Mouse (Mus musculus): Measurements from ENCODE around the gene Hoxa7. TPM values are rescaled to one million over a fixed set of nuclear protein-coding genes. Genes with fewer than 3 reads are reported as not detected.

Hoxa7 gene
- total and polyA plus RNA-seq, 2 experiments from 2014 or later: 0.07 TPM; not detected in 1

DNA sequence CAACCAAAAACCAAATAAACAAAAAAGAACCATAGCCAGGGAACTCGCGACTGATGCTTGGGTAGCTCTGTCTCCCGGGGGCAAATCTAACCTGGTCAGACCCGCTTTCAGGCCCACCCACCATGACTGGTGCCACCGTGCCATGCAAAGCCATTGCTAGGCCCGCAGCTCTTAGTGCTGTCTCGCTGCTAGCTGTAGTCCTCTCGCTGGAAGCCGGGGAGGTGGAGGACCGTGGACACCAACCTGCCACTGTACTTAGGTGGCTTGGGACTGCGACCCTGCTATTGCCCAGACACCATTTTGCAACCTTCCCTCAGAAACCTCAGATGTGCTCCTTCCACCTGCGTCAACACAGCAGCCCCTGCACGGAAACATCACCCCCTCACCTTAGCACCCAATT is 9.7 kb downstream of the Hoxa7 start:
- no peaks in the 10 kb centered on the region for H3K36me3 ChIP-seq (replicated peaks; ENCODE audit: control insufficient read depth, insufficient read depth, low read length)
- H3K27me3 ChIP-seq (ENCODE audit: control insufficient read depth, insufficient read depth, low read length): peaks cover 99% of the 10 kb centered on the region
- H3K27ac ChIP-seq (ENCODE audit: low read depth): no peak overlapping the region
- H3K4me2 ChIP-seq (ENCODE audit: low read depth, low read length): peak overlapping the region; percentile 43
- ATAC-seq (ENCODE audit: insufficient read depth, low read depth) (no peak), DNase-seq (ENCODE audit: low spot score) (no peak)
- TF ChIP-seq CTCF (IDR thresholded peaks at IDR 0.05; ENCODE audit: low read depth) (no peak), EP300 (IDR thresholded peaks at IDR 0.05; ENCODE audit: low read depth) (no peak)
- 5% methylated on average over 13 of the region's 13 CpGs for WGBS
- H3K4me1 ChIP-seq (ENCODE audit: control insufficient read depth, insufficient read depth): no peaks in the 10 kb centered on the region
- no peaks in the 10 kb centered on the region for H3K9me3 ChIP-seq (replicated peaks; ENCODE audit: control insufficient read depth, low read length)
- H3K4me3 ChIP-seq (ENCODE audit: low read depth, low read length): peak overlapping the region; percentile 17
- no peak overlapping the region for H3K9ac ChIP-seq (replicated peaks; ENCODE audit: low read depth, low read length)

DNA sequence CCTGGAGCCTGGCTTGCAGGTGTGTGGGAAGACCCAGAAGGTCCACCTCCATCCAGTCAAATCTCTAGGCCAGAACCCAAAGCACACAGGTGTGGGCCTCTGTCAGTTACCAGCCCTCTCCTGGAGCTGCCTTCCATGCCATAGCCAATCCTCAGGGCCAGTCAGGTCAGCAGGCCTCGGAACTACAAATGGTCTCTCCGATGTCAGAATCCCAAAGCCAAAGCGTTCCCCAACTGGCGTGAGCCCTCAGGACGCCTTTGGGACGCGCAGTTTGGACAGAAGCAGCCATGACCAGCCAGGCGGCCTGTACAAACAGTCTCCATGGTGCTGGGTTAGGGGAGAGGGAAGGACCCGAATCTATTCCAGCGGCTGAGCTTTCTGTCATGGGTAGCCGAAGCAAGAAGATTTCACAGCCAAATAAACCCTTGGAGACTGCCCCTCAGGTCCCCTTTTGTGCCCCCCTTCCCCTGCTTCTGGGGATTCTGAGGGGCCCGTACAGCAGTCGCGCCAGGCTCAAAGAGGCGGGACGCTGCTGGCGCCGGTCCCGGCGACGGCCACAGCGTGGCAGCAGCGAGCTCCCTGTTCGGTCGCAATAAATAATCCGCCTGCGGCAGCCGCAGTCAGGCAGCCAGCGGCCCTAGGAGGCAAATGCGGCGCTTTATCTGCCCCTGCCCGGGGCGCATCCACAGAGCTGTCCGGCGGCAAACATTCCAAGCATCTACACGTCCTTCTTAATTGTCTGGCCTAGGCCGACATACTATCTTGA is 10.3 kb downstream of the Hoxa7 start:
- WGBS: 3% methylated on average over 37 of the region's 37 CpGs
- H3K4me1 ChIP-seq (ENCODE audit: control insufficient read depth, insufficient read depth): no peaks in the 10 kb centered on the region
- H3K36me3 ChIP-seq (replicated peaks; ENCODE audit: control insufficient read depth, insufficient read depth, low read length): no peaks in the 10 kb centered on the region
- peak overlapping the region; percentile 43 for H3K4me2 ChIP-seq (ENCODE audit: low read depth, low read length)
- TF ChIP-seq CTCF (IDR thresholded peaks at IDR 0.05; ENCODE audit: low read depth): peak; percentile 64
- TF ChIP-seq EP300 (IDR thresholded peaks at IDR 0.05; ENCODE audit: low read depth): no peak
- no peak overlapping the region for H3K9ac ChIP-seq (replicated peaks; ENCODE audit: low read depth, low read length)
- H3K27me3 ChIP-seq (ENCODE audit: control insufficient read depth, insufficient read depth, low read length): peaks cover 99% of the 10 kb centered on the region
- no peaks in the 10 kb centered on the region for H3K9me3 ChIP-seq (replicated peaks; ENCODE audit: control insufficient read depth, low read length)
- peak; percentile 68 for ATAC-seq (ENCODE audit: insufficient read depth, low read depth)
- peak; percentile 71 for DNase-seq (ENCODE audit: low spot score)
- no peak overlapping the region for H3K27ac ChIP-seq (ENCODE audit: low read depth)
- peak overlapping the region; percentile 17 for H3K4me3 ChIP-seq (ENCODE audit: low read depth, low read length)

GRCm38 (mm10) chr6:52209685-52210046 is 12.0 kb downstream of the Hoxa7 start:
- peaks cover 99% of the 10 kb centered on the region for H3K27me3 ChIP-seq (ENCODE audit: control insufficient read depth, insufficient read depth, low read length)
- H3K9ac ChIP-seq (replicated peaks; ENCODE audit: low read depth, low read length): no peak overlapping the region
- H3K9me3 ChIP-seq (replicated peaks; ENCODE audit: control insufficient read depth, low read length): no peaks in the 10 kb centered on the region
- no peaks in the 10 kb centered on the region for H3K36me3 ChIP-seq (replicated peaks; ENCODE audit: control insufficient read depth, insufficient read depth, low read length)
- H3K27ac ChIP-seq (ENCODE audit: low read depth): no peak overlapping the region
- ATAC-seq (ENCODE audit: insufficient read depth, low read depth): no peak
- no peak for DNase-seq (ENCODE audit: low spot score)
- WGBS: 8% methylated on average over 12 of the region's 12 CpGs
- no peak for TF ChIP-seq EP300 (IDR thresholded peaks at IDR 0.05; ENCODE audit: low read depth)
- no peak for TF ChIP-seq CTCF (IDR thresholded peaks at IDR 0.05; ENCODE audit: low read depth)
- H3K4me3 ChIP-seq (ENCODE audit: low read depth, low read length): no peak overlapping the region
- H3K4me2 ChIP-seq (ENCODE audit: low read depth, low read length): no peak overlapping the region
- no peaks in the 10 kb centered on the region for H3K4me1 ChIP-seq (ENCODE audit: control insufficient read depth, insufficient read depth)

- Histone ChIP-seq H3K9me3 (replicated peaks; ENCODE audit: control insufficient read depth, low read length) (no peaks in the 10 kb centered on the region), H3K4me3 (ENCODE audit: low read depth, low read length) (peak overlapping the region; percentile 33), H3K27me3 (ENCODE audit: control insufficient read depth, insufficient read depth, low read length) (peaks cover 99% of the 10 kb centered on the region), H3K27ac (ENCODE audit: low read depth) (no peak overlapping the region), H3K36me3 (replicated peaks; ENCODE audit: control insufficient read depth, insufficient read depth, low read length) (no peaks in the 10 kb centered on the region), H3K4me2 (ENCODE audit: low read depth, low read length) (peak overlapping the region; percentile 49), H3K9ac (replicated peaks; ENCODE audit: low read depth, low read length) (no peak overlapping the region), H3K4me1 (ENCODE audit: control insufficient read depth, insufficient read depth) (no peaks in the 10 kb centered on the region)
- no peak for DNase-seq (ENCODE audit: low spot score)
- ATAC-seq (ENCODE audit: insufficient read depth, low read depth): no peak
- TF ChIP-seq EP300 (IDR thresholded peaks at IDR 0.05; ENCODE audit: low read depth) (no peak), CTCF (IDR thresholded peaks at IDR 0.05; ENCODE audit: low read depth) (no peak)
- WGBS: 13% methylated on average over 17 of the region's 18 CpGs
Observed at GRCm38 (mm10) chr6:52208868-52209684, 12.6 kb downstream of the Hoxa7 start.

GRCm38 (mm10) chr6:52208072-52208867 is 13.4 kb downstream of the Hoxa7 start, which contains the start of gene Hoxa6:
Gene Hoxa6 (minus strand): TSS chr6:52208722.
- H3K27me3 ChIP-seq (ENCODE audit: control insufficient read depth, insufficient read depth, low read length): peaks cover 99% of the 10 kb centered on the region
- TF ChIP-seq CTCF (IDR thresholded peaks at IDR 0.05; ENCODE audit: low read depth): no peak
- no peak for TF ChIP-seq EP300 (IDR thresholded peaks at IDR 0.05; ENCODE audit: low read depth)
- WGBS: 3% methylated on average over 47 of the region's 47 CpGs
- no peak within 1 kb of the TSS for H3K9ac ChIP-seq (replicated peaks; ENCODE audit: low read depth, low read length)
- H3K36me3 ChIP-seq (replicated peaks; ENCODE audit: control insufficient read depth, insufficient read depth, low read length): no peaks in the 10 kb centered on the region
- no peak for ATAC-seq (ENCODE audit: insufficient read depth, low read depth)
- H3K4me1 ChIP-seq (ENCODE audit: control insufficient read depth, insufficient read depth): no peaks in the 10 kb centered on the region
- peak within 1 kb of the TSS; percentile 33 for H3K4me3 ChIP-seq (ENCODE audit: low read depth, low read length)
- no peak within 1 kb of the TSS for H3K27ac ChIP-seq (ENCODE audit: low read depth)
- peak within 1 kb of the TSS; percentile 49 for H3K4me2 ChIP-seq (ENCODE audit: low read depth, low read length)
- no peaks in the 10 kb centered on the region for H3K9me3 ChIP-seq (replicated peaks; ENCODE audit: control insufficient read depth, low read length)
- DNase-seq (ENCODE audit: low spot score): no peak
